Mouse (Mus musculus): Measurements from ENCODE around the gene Ccdc113. TPM values are rescaled to one million over a fixed set of nuclear protein-coding genes. Genes with fewer than 3 reads are reported as not detected.

The Ccdc113 gene
- total and polyA plus RNA-seq, 3 experiments, result not detected

- no peaks in the 10 kb centered on the region for H3K36me3 ChIP-seq (replicated peaks in 1 of 2; ENCODE audit: control insufficient read depth in 1 of 2, insufficient read depth in 1 of 2, low read length in 1 of 2)
- H3K9ac ChIP-seq (ENCODE audit: insufficient read depth, low read depth), result no peak overlapping the region
- no peak overlapping the region for H3K27ac ChIP-seq (ENCODE audit: insufficient read depth, low read depth)
- no peak overlapping the region for H3K4me3 ChIP-seq (replicated peaks in 1 of 3; ENCODE audit: low read depth in 2 of 3, low read length in 2 of 3, poor library complexity in 1 of 3)
- H3K79me2 ChIP-seq (replicated peaks; ENCODE audit: control insufficient read depth, extremely low read depth, insufficient read depth, poor library complexity, severe bottlenecking), result no peaks in the 10 kb centered on the region
- peaks cover 2% of the 10 kb centered on the region for H3K27me3 ChIP-seq (replicated peaks)
- peaks cover 4% of the 10 kb centered on the region for H3K9me3 ChIP-seq (replicated peaks; ENCODE audit: low read length)
- in situ Hi-C loops (cut with MboI; ENCODE audit: low pct_ligation_motif_present, low pct_unique_long_range_greater_than_20kb, low sequenced_read_pairs) (no loop called here), dilution Hi-C loops (cut with MboI; ENCODE audit: extremely low pct_ligation_motif_present, extremely low pct_unique_long_range_greater_than_20kb, low sequenced_read_pairs) (no loop called here)
- TF ChIP-seq ZKSCAN1 (IDR thresholded peaks at IDR 0.05; ENCODE audit: borderline replicate concordance, low read depth, low read length) (no peak), KAT2A (IDR thresholded peaks at IDR 0.05; ENCODE audit: insufficient replicate concordance, low read length) (no peak), ETS1 (conservative IDR thresholded peaks at IDR 0.05; ENCODE audit: low read depth, low read length) (no peak), BHLHE40 (IDR thresholded peaks at IDR 0.05; ENCODE audit: low read depth, low read length) (no peak), RAD21 (IDR thresholded peaks at IDR 0.05; ENCODE audit: low read depth, low read length) (no peak), PAX5 (IDR thresholded peaks at IDR 0.05; ENCODE audit: low read length) (no peak), CHD2 (IDR thresholded peaks at IDR 0.05; ENCODE audit: low read length) (no peak), CTCF (conservative IDR thresholded peaks at IDR 0.05 in 1 of 2, IDR thresholded peaks at IDR 0.05 in 1 of 2; ENCODE audit: low read depth in 2 of 2, low read length in 2 of 2) (no peak), ZC3H11A (IDR thresholded peaks at IDR 0.05; ENCODE audit: low read depth, low read length) (no peak), ELF1 (IDR thresholded peaks at IDR 0.05; ENCODE audit: low read depth, low read length) (no peak), JUND (conservative IDR thresholded peaks at IDR 0.05; ENCODE audit: low read depth, low read length) (no peak), SIN3A (IDR thresholded peaks at IDR 0.05; ENCODE audit: low read length) (no peak), UBTF (IDR thresholded peaks at IDR 0.05; ENCODE audit: low read depth, low read length) (no peak), CHD1 (IDR thresholded peaks at IDR 0.05; ENCODE audit: low read depth, low read length) (no peak), ZMIZ1 (IDR thresholded peaks at IDR 0.05; ENCODE audit: low read depth, low read length) (no peak), GABPA (IDR thresholded peaks at IDR 0.05; ENCODE audit: insufficient replicate concordance, low read depth, low read length) (no peak), NELFE (IDR thresholded peaks at IDR 0.05; ENCODE audit: low read depth, low read length) (no peak), POLR2A (IDR thresholded peaks at IDR 0.05; ENCODE audit: low read depth, low read length) (no peak), JUN (IDR thresholded peaks at IDR 0.05; ENCODE audit: insufficient read depth, low read depth, low read length) (no peak), NRF1 (IDR thresholded peaks at IDR 0.05; ENCODE audit: low read depth, low read length) (no peak)
- no peak overlapping the region for H3K4me2 ChIP-seq (ENCODE audit: insufficient read depth, low read depth, poor library complexity, severe bottlenecking)
- DNase-seq (ENCODE audit: extremely low read depth), result no peak
- H3K4me1 ChIP-seq (ENCODE audit: control insufficient read depth in 1 of 2, insufficient read depth in 2 of 2), result peaks cover 0 to 6% of the 10 kb centered on the region in 2 experiments; a peak in 2 of 4 replicates
Observed at GRCm38 (mm10) chr8:95513219-95513618, 20.7 kb upstream of the Ccdc113 start.

- Histone ChIP-seq H3K4me3 (replicated peaks in 1 of 3; ENCODE audit: low read depth in 2 of 3, low read length in 2 of 3, poor library complexity in 1 of 3) (no peak overlapping the region), H3K9ac (ENCODE audit: insufficient read depth, low read depth) (no peak overlapping the region), H3K4me1 (ENCODE audit: control insufficient read depth in 1 of 2, insufficient read depth in 2 of 2) (peaks cover 0 to 6% of the 10 kb centered on the region in 2 experiments; a peak in 2 of 4 replicates), H3K9me3 (replicated peaks; ENCODE audit: low read length) (peaks cover 4% of the 10 kb centered on the region), H3K27ac (ENCODE audit: insufficient read depth, low read depth) (no peak overlapping the region), H3K27me3 (replicated peaks) (peaks cover 2% of the 10 kb centered on the region), H3K79me2 (replicated peaks; ENCODE audit: control insufficient read depth, extremely low read depth, insufficient read depth, poor library complexity, severe bottlenecking) (no peaks in the 10 kb centered on the region), H3K36me3 (replicated peaks in 1 of 2; ENCODE audit: control insufficient read depth in 1 of 2, insufficient read depth in 1 of 2, low read length in 1 of 2) (no peaks in the 10 kb centered on the region), H3K4me2 (ENCODE audit: insufficient read depth, low read depth, poor library complexity, severe bottlenecking) (no peak overlapping the region)
- DNase-seq (ENCODE audit: extremely low read depth), result no peak
- dilution Hi-C loops (cut with MboI; ENCODE audit: extremely low pct_ligation_motif_present, extremely low pct_unique_long_range_greater_than_20kb, low sequenced_read_pairs) (no loop called here), in situ Hi-C loops (cut with MboI; ENCODE audit: low pct_ligation_motif_present, low pct_unique_long_range_greater_than_20kb, low sequenced_read_pairs) (no loop called here)
- TF ChIP-seq POLR2A (IDR thresholded peaks at IDR 0.05; ENCODE audit: low read depth, low read length), result no peak
- TF ChIP-seq CHD2 (IDR thresholded peaks at IDR 0.05; ENCODE audit: low read length), result no peak
- TF ChIP-seq EP300 (IDR thresholded peaks at IDR 0.05; ENCODE audit: low read length), result no peak
- TF ChIP-seq USF1 (IDR thresholded peaks at IDR 0.05; ENCODE audit: low read depth, low read length), result no peak
- TF ChIP-seq CHD1 (IDR thresholded peaks at IDR 0.05; ENCODE audit: low read depth, low read length), result no peak
- TF ChIP-seq GABPA (IDR thresholded peaks at IDR 0.05; ENCODE audit: insufficient replicate concordance, low read depth, low read length), result no peak
- no peak for TF ChIP-seq JUND (conservative IDR thresholded peaks at IDR 0.05; ENCODE audit: low read depth, low read length)
- TF ChIP-seq NELFE (IDR thresholded peaks at IDR 0.05; ENCODE audit: low read depth, low read length), result no peak
- TF ChIP-seq PAX5 (IDR thresholded peaks at IDR 0.05; ENCODE audit: low read length), result no peak
- TF ChIP-seq SIN3A (IDR thresholded peaks at IDR 0.05; ENCODE audit: low read length), result no peak
- no peak for TF ChIP-seq USF2 (conservative IDR thresholded peaks at IDR 0.05; ENCODE audit: low read depth, low read length)
- no peak for TF ChIP-seq ELF1 (IDR thresholded peaks at IDR 0.05; ENCODE audit: low read depth, low read length)
Observed at GRCm38 (mm10) chr8:95516928-95517327, 17.0 kb upstream of the Ccdc113 start.

All from CH12.LX (cell line).